Mouse (Mus musculus) G1E (cell line): ENCODE results near the gene Nhsl2.

Experiments used
- CTCF ChIP-seq: IDR thresholded peaks from 2 replicates; pipeline ENCODE4 v1.5.1; 2012; ENCODE audit warnings: low read depth, low read length, inconsistent platforms, mixed read lengths
- GATA1 ChIP-seq: IDR thresholded peaks from 2 replicates; pipeline ENCODE4 v1.6.1; 2012; ENCODE audit warnings: borderline replicate concordance, low read length, inconsistent platforms, mixed read lengths
- GATA2 ChIP-seq: IDR thresholded peaks from 2 replicates; pipeline ENCODE4 v1.6.1; 2012; ENCODE audit warnings: low read depth, low read length, inconsistent platforms, borderline replicate concordance
- POLR2AphosphoS5 ChIP-seq: IDR thresholded peaks from 2 replicates; pipeline ENCODE4 v1.6.1; 2012; ENCODE audit warnings: low read depth, low read length, inconsistent platforms; ENCODE audit not compliant: insufficient replicate concordance
- TAL1 ChIP-seq: conservative IDR thresholded peaks from 2 replicates; pipeline ENCODE4 v1.6.1; 2012; ENCODE audit warnings: low read depth, low read length, inconsistent platforms, mixed read lengths

DNA sequence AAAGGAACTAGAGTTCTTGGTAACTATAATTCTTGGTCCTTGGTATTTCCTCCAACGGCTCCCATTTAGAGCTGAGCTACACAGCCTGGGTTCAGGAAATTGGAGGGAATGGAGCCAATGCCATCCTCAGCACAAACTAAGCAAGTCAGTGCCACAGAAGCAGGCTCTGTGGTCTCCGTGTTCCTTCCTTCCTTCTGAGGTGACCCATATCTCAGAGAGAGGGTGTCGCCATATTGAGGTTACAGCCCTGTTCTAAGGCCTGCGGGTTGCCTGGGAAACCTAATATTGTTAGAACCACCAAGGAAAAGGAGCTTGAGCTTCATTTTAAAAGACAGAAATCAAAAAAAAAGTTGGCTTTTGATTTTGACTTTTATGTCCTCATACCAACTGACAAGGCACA, 193.2 kb downstream of the Nhsl2 start:
- no peak for TF ChIP-seq CTCF
- no peak for TF ChIP-seq POLR2AphosphoS5
- TF ChIP-seq GATA1: no peak
- no peak for TF ChIP-seq TAL1
- no peak for TF ChIP-seq GATA2
